Mouse (Mus musculus): Measurements from ENCODE around the gene Klhl10.

- TF ChIP-seq USF1 (IDR thresholded peaks at IDR 0.05; ENCODE audit: low read depth, low read length) (no peak), E2F4 (IDR thresholded peaks at IDR 0.05; ENCODE audit: borderline replicate concordance, low read depth, low read length) (no peak), POLR2A (IDR thresholded peaks at IDR 0.05; ENCODE audit: control insufficient read depth in 1 of 2, insufficient read depth in 1 of 2, low read depth in 1 of 2, low read length in 2 of 2, poor library complexity in 1 of 2) (no peak), KAT2A (conservative IDR thresholded peaks at IDR 0.05; ENCODE audit: low read depth, low read length) (no peak), CTCF (IDR thresholded peaks at IDR 0.05 in 2 of 3, conservative IDR thresholded peaks at IDR 0.05 in 1 of 3; ENCODE audit: control insufficient read depth in 1 of 3, insufficient read depth in 1 of 3, low read depth in 2 of 3, low read length in 3 of 3, poor library complexity in 1 of 3, severe bottlenecking in 1 of 3) (no peak), NRF1 (IDR thresholded peaks at IDR 0.05; ENCODE audit: insufficient read depth, low read depth, low read length, poor library complexity, severe bottlenecking) (no peak)
These were observed 37.2 kb upstream of the Klhl10 start for GRCm38 (mm10) chr11:100404456-100405074.
